Mouse (Mus musculus) brain, embryonic 14.5 days (tissue): ENCODE measurements around the gene Bud13.

Experiments
- CTCF ChIP-seq: fragments of 200-500 bp; IDR thresholded peaks from 2 replicates; pipeline ENCODE4 v1.5.1; 2012; ENCODE audit warnings: inconsistent platforms, mild to moderate bottlenecking, moderate library complexity, borderline replicate concordance; ENCODE audit not compliant: insufficient read depth, insufficient read length; ENCODE audit errors: extremely low read depth
- POLR2A ChIP-seq: fragments of 200-500 bp; IDR thresholded peaks from 2 replicates; pipeline ENCODE4 v1.6.1; 2012; ENCODE audit warnings: mild to moderate bottlenecking, inconsistent platforms, borderline replicate concordance; ENCODE audit not compliant: poor library complexity, insufficient read depth, insufficient read length, severe bottlenecking; ENCODE audit errors: extremely low read depth

- TF ChIP-seq POLR2A: no peak
- no peak for TF ChIP-seq CTCF
These were observed 39.2 kb upstream of the Bud13 start for GRCm38 (mm10) chr9:46243584-46243983.
